Mouse (Mus musculus) gastrocnemius, postnatal 10 days (tissue): ENCODE measurements around the gene Gdpd2. TPM values are rescaled to one million over a fixed set of nuclear protein-coding genes. Genes with fewer than 3 reads are reported as not detected.

Source experiments
- DNase-seq: peaks from one replicate; pipeline ENCODE4 v3.0.0; 2021; ENCODE audit warnings: mixed read lengths
- long read RNA-seq, 2 experiments: library from polyadenylated mRNA; stranded (forward); transcript quantifications; one replicate each; pipeline ENCODE4 v2.0.0; 2021
- total RNA-seq, 2 experiments: library from RNA; stranded (reverse); gene quantifications; 2 replicates each; pipeline ENCODE4 v1.2.3; 2021

Gdpd2 gene
- 1 to 10 TPM in 1 of 2 experiments, under 1 TPM in 1; 0.23 to 1.6 TPM for total RNA-seq
- long read RNA-seq, experiment 1, partial matches to known transcripts = 0 of 1 reads
- long read RNA-seq, experiment 1, other reads (novel, unspliced or antisense) = 0 of 1 reads
- long read RNA-seq, experiment 2, partial matches to known transcripts = 0 of 1 reads
- long read RNA-seq, experiment 2, other reads (novel, unspliced or antisense) = 1 of 1 reads

GRCm38 (mm10) chrX:100729665-100730188 is at the start of gene Gdpd2:
Gene Gdpd2 (plus strand): TSS chrX:100729873.
- peak; percentile 5 for DNase-seq

DNA sequence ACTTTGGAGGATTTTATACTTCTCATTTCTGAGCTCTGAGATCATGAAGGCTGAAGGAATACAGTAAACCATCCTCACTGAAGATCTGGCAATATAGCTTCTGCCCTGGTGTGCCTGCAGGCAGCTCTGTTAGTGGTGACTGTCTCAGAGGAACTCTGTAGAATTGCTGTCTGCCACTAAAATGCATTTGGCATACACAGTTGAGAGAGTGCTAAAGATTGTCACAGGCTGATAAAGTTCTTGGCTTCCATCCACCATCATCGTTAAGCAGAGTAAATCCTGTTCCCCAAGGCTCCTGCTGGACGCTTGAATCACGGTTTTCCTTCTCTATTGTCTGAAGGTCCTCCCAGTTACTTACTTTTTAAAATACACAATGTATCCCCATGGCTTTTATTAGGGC is 43.1 kb upstream of the Gdpd2 start:
- no peak for DNase-seq

GRCm38 (mm10) chrX:100687360-100688032 is 42.2 kb upstream of the Gdpd2 start:
- DNase-seq = no peak

- no peak for DNase-seq
Measured at GRCm38 (mm10) chrX:100688033-100688370, 41.7 kb upstream of the Gdpd2 start.

DNA sequence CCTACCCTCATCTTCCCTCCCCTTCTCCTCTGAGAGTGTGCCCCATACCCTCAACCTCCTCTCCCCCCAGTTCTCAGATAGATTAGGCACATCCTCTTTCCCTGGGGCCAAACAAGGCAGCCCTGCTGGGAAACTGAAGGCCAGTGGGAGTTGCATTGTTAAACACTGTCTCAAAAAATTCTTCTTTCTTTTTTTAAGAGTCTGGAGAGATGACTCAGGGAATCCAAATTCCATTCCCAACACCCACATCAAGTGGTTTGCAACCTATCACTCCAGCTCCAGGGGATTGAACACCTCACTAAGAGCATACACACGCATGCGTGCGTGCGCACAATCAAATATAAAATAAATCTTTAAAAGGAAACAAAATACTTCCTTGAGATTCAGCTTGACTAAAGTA is 32.9 kb upstream of the Gdpd2 start:
- DNase-seq = no peak

DNA sequence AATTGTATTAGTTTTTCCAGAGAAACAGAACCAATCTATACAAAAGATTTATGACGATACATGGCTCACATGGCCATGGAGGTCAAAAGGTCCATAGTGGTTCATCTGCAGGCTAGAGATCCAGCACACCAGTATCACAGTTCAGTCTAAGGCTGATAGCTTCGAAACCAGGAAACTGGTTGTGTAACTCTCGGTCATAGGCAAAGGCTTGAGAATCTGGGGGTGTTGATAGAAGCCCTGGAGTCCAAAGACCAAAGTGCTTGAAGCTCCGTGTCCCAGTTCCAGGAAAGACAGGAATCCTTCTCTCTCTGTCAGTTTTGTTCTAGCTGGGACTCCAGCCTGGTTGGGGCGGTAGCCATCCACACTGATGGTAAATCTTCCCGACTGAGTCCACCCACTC is 21.6 kb upstream of the Gdpd2 start:
- no peak for DNase-seq

DNA sequence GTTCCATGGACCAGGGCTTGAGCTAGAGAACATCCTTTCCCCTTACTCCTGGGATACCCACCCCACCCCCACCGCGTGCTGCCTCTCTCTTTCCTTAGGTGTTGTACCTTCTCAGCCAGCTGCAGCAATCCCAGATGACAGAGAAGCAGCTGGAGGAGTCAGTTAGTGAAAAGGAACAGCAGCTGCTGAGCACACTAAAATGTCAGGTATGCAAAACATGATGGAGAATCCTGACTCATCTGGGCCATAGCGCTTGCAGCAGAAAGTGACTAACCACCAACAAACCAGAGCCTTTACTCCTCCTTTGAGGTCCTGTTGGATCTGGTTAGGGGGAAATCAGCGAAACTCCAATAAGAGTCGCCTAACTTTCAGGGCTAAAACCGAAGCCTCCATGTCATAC is 13.5 kb upstream of the Gdpd2 start:
- no peak for DNase-seq

- peak; percentile 31 for DNase-seq
Measured at GRCm38 (mm10) chrX:100728947-100729346, 726 bp upstream of the Gdpd2 start.

DNA sequence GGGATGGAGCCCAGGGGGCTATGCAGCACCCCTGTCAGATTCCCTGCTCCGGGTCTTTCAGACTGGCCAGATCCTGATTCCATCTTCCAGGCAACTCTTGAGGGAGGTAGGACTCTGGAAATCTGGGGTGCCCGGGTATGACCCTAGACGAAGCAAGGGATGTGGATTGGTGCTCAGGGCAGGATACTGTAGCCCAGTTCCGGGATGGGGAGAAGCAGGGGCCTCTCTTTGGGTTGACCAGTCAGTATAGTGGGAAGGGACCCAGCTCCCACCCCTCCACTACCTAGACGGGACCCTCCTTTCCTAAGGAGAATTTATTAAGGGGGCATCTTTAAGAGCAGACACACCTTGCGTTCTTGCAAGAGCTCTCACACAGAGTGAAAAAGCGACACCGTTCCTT is 593 bp downstream of the Gdpd2 start:
- no peak for DNase-seq

DNA sequence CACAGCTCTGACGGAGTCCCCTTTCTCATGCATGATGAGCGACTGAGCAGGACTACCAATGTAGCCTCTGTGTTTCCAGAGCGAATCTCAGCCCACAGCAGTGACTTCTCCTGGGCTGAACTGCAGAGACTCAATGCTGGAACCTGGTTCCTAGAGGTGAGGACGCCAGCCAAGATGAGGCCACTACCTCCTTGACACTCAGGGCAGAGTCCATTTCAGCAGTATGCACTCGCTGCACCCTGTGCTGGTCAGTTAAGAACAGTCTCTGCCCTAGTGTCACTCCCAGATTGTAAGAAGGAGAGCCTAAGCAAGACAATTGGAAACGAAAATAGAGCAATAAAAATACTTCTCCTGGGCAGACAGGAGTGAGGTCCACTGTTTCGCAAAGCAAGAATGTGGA is 4.7 kb downstream of the Gdpd2 start:
- no peak for DNase-seq

GRCm38 (mm10) chrX:100738918-100739317 is 9.2 kb downstream of the Gdpd2 start:
- DNase-seq = peak; percentile 58

GRCm38 (mm10) chrX:100739443-100739842 is 9.8 kb downstream of the Gdpd2 start:
- no peak for DNase-seq

DNA sequence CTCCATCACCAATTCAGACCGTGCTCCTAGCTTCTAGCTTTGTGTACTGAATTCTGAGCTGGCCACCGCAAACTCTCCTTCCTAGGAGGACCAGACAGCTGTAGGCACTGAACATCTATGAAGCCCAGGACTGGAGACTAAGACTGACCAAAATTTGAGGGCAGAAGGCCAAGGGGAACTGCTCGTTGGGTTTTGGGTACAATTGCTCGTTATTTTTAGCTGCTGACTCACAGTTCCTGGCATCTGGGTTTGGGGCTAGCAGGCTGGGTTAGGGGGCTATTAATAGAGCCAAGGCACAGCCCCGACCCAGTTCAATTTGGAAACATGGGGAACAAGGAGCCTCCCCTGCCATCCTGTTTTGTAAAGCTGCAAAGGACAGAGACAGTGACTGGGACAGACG is 11.1 kb downstream of the Gdpd2 start:
- DNase-seq = no peak

- peak; percentile 50 for DNase-seq
Measured at GRCm38 (mm10) chrX:100741940-100742339, 12.3 kb downstream of the Gdpd2 start.

GRCm38 (mm10) chrX:100765855-100766254 is 36.2 kb downstream of the Gdpd2 start:
- DNase-seq = no peak

GRCm38 (mm10) chrX:100767181-100767884 is 37.7 kb downstream of the Gdpd2 start, which contains the start of gene Dlg3:
Gene Dlg3 (plus strand): TSS chrX:100767722.
- DNase-seq = no peak

DNA sequence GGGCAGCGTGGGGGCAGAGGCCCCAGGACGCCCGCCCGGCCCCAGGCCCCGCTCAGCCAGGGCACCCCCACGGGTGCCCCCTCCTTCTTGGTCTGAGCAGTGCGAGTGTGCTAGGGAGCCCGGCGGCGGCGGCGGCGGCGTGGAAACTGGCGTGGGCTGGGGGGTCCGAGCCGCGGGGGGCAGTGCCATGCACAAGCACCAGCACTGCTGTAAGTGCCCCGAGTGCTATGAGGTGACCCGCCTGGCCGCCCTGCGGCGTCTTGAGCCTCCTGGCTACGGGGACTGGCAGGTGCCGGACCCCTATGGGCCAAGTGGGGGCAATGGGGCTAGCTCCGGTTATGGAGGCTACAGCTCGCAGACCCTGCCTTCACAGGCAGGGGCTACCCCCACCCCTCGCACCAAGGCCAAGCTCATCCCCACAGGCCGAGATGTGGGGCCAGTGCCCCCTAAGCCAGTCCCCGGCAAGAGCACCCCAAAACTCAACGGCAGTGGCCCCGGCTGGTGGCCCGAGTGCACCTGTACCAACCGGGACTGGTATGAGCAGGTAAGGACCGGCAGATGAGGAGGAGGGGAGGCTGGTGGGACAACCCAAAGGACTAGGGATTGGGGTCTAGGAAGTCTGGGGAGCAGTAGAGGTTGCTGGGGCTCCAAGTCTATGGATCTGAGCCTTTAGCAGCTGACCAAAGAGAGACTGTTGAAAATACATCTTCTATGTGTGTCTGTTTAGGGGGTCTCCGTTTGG is 38.4 kb downstream of the Gdpd2 start:
- DNase-seq = no peak

GRCm38 (mm10) chrX:100769281-100769680 is 39.6 kb downstream of the Gdpd2 start:
- DNase-seq = no peak

DNA sequence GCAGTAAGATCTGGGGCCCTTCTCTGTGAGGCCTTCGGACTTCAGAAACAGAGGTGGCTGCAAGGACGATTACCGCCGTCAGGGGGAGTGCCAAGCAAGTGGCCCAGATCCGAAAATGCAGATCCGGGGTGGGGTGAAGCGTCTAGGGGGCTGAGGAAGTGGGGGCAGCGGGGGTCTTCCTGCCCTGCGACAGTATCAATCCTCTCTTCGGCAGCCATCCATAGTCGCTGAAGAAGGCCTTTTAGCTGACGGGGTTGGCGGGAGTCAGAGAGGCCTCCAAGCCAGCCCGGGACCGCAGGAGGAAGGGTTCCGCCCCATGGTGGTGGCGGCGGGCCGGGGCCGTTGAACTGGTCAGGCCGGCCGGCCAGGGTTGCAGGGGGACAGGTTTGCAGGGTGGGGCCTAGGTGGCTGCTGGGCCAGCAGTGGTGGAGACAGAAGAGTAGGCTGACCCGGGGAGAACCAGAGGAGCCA is 44.7 kb downstream of the Gdpd2 start:
- DNase-seq = peak; percentile 59

DNA sequence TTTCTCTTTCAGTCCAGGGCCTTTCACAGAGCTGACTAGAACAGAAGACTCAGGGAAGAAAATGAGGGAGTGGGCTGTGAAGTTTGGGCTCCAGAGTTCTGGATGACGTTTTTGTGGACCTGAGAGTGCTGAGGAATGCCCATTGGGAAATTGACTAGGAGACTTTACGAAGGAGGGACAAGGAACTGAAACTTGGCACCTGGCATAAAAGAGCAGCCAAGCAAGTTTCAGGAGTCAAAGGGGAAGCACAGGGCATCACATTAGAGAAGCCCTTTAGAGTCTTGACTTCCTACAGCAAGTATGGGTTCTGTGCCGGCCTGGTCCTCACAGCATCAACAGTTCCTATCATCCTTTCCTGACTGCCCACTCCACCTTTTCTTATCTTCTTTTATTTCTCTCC is 45.7 kb downstream of the Gdpd2 start:
- DNase-seq = no peak

DNA sequence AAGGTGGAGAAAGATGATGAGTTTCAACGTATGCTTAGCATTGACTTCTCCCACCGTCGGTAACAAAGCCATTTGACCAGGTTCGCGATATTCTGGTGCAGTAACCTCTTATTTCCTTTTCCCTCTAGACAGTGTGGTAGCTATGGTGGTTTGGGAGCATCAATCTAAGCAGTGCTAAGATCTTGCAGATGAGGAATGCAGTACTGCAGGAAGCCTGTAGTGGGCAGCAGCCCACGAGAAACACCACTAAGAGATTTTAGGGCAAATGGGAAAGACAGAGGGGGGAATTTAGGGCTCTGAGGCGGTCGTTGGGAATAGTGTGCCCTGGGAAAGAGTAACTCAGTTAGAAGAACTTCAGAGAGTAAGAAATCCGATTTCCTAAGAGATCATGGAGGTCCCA is 46.8 kb downstream of the Gdpd2 start:
- peak; percentile 31 for DNase-seq

DNA sequence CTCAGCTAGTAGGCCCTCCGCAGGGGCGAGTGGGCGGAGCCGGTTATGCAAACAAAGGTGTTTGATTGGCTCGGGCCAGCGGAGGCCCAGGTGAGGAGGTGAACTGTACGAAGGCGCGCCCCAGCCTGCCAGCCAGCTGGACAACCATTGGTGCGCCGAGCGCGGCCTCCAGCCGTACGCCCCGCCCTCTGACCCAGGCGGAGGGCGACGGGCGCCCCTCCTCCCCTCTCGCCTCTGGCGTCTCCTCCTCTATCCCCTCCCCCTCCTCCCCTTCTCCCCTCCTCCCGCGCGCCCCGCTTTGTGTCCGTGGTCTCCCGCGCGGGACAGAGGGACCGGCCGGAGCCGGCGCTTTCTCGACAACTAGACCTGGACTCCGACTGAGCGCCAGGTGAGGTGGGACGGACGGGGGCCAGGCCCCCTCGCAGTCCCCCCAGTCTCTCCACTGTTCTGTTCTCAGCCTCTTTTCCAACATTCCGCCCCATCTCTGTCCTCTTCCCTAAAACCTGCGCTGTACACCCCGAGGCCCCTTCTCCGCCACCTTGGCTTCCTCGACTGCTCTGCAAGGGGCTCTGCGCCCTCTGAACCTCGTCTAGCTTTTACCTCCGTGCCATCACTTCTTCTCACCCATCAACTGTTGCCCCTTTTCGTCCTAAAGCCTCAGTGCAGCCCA is 47.4 kb downstream of the Gdpd2 start:
- DNase-seq = peak; percentile 34
